Mouse (Mus musculus): ENCODE results near the gene Olfr823.
"Not testable (repeated sequence)": the region's sequence is repeated elsewhere in the genome, so short reads cannot be mapped to it uniquely, and the experiment has no call there.

DNA sequence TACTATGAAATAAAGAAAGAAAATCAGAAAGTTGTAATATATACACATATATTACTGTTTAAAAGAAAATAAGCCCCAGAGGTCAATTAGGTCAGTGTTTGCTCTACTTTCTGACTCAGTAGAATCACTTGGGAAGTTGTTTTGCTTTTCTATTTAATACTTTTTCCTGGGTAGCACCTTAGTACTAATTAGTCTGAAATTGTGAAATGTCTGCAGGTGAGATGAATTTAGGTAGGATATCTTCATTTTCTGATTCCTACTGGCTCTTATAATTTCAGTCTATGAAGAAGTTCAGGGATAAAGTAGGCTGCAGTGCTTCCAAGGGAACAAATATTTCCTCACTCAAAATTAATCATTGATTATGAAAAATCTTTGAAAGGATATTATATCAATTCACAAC lies 14.7 kb upstream of the Olfr823 start, which contains the start of gene Olfr824:
- not testable (repeated sequence) for TF ChIP-seq GATA1 (IDR thresholded peaks at IDR 0.05; ENCODE audit: borderline replicate concordance, low read length); FLI1 (IDR thresholded peaks at IDR 0.05; ENCODE audit: low read length)

All from megakaryocyte, embryonic 14.5 days (primary cell).